Mouse (Mus musculus): ENCODE measurements around the gene Ift81. TPM values are rescaled to one million over a fixed set of nuclear protein-coding genes. Genes with fewer than 3 reads are reported as not detected.

Ift81 gene
- polyA plus RNA-seq, 1 experiment from 2014 or later: 76.2 TPM

DNA sequence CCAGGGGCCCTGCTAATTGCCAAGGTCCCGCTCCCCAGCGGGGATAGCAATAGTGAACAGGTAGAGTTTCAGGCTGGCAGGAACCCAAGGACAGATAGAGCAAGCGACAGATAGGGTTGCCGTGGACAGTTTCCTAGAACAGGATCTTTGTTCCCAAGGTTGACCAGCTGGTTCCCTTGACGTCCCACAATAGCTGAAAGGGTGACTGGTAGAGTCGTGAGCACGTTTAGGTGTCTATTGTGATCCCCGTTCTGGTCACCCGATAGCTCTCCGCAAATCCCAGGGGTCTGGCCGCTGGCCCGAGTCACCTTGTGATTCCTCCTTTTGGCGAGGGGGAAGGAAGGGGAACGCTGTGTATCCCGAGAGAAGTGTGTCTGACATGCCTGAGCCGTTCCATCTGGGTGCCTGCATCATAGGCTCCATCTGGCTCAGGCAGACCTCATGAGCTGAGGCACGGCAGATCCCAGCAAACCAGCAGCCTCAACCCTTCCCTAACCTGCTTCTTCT lies 103.6 kb downstream of the Ift81 start:
- no peak overlapping the region for H3K4me2 ChIP-seq (replicated peaks)
- no peak overlapping the region for H3K9ac ChIP-seq (replicated peaks)
- H3K27ac ChIP-seq: no peak overlapping the region
- H3K4me3 ChIP-seq (replicated peaks): no peak overlapping the region
- 80% methylated on average over 16 of the region's 17 CpGs for WGBS
- H3K9me3 ChIP-seq: no peaks in the 10 kb centered on the region
- H3K27me3 ChIP-seq: no peaks in the 10 kb centered on the region
- no peaks in the 10 kb centered on the region for H3K36me3 ChIP-seq
- H3K4me1 ChIP-seq (replicated peaks): peaks cover 12% of the 10 kb centered on the region
- no peak for ATAC-seq

GRCm38 (mm10) chr5:122509608-122510007 lies 104.7 kb downstream of the Ift81 start:
- Histone ChIP-seq H3K4me1 (replicated peaks) (peaks cover 12% of the 10 kb centered on the region), H3K27me3 (no peaks in the 10 kb centered on the region), H3K9ac (replicated peaks) (no peak overlapping the region), H3K27ac (no peak overlapping the region), H3K9me3 (no peaks in the 10 kb centered on the region), H3K36me3 (no peaks in the 10 kb centered on the region), H3K4me3 (replicated peaks) (no peak overlapping the region), H3K4me2 (replicated peaks) (no peak overlapping the region)
- no peak for ATAC-seq
- 73% methylated on average over 7 of the region's 7 CpGs for WGBS

- no peak overlapping the region for H3K4me3 ChIP-seq (replicated peaks)
- H3K4me2 ChIP-seq (replicated peaks): no peak overlapping the region
- no peaks in the 10 kb centered on the region for H3K27me3 ChIP-seq
- H3K36me3 ChIP-seq: no peaks in the 10 kb centered on the region
- ATAC-seq: no peak
- H3K4me1 ChIP-seq (replicated peaks): peaks cover 5% of the 10 kb centered on the region
- H3K9ac ChIP-seq (replicated peaks): no peak overlapping the region
- 79% methylated on average over 11 of the region's 11 CpGs for WGBS
- H3K27ac ChIP-seq: no peak overlapping the region
- no peaks in the 10 kb centered on the region for H3K9me3 ChIP-seq
Observed at GRCm38 (mm10) chr5:122508861-122509306, 105.4 kb downstream of the Ift81 start.

GRCm38 (mm10) chr5:122507396-122507795 lies 106.9 kb downstream of the Ift81 start:
- H3K4me1 ChIP-seq (replicated peaks): peaks cover 12% of the 10 kb centered on the region
- no peak for ATAC-seq
- H3K4me2 ChIP-seq (replicated peaks): no peak overlapping the region
- no peak overlapping the region for H3K9ac ChIP-seq (replicated peaks)
- H3K9me3 ChIP-seq: no peaks in the 10 kb centered on the region
- no peaks in the 10 kb centered on the region for H3K27me3 ChIP-seq
- H3K27ac ChIP-seq: no peak overlapping the region
- H3K4me3 ChIP-seq (replicated peaks): no peak overlapping the region
- no peaks in the 10 kb centered on the region for H3K36me3 ChIP-seq

DNA sequence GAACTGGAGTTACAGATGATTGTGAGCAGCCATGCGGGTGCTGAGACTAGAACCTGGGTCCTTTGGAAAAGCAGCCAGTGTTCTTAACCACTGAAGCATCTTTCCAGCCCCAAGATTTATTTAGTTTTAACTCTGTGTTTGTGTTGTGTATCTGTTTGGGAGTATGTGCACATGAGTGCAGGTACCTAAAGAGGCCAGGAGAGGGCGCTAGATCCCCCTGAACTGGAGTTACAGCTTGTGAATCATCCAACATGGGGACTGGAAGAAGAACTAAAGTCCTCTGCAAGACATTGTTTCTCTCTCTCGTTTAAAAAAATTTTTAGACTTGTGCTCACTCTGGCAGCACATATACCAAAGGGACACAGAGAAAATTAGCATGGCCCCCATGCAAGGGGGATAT lies 107.9 kb downstream of the Ift81 start:
- Histone ChIP-seq H3K27me3 (no peaks in the 10 kb centered on the region), H3K4me2 (replicated peaks) (no peak overlapping the region), H3K9me3 (no peaks in the 10 kb centered on the region), H3K4me3 (replicated peaks) (no peak overlapping the region), H3K4me1 (replicated peaks) (peaks cover 12% of the 10 kb centered on the region), H3K9ac (replicated peaks) (no peak overlapping the region), H3K27ac (no peak overlapping the region), H3K36me3 (no peaks in the 10 kb centered on the region)
- WGBS: 86% methylated on average over 3 of the region's 3 CpGs
- ATAC-seq: no peak

- H3K4me1 ChIP-seq (replicated peaks): peaks cover 12% of the 10 kb centered on the region
- H3K4me2 ChIP-seq (replicated peaks): no peak overlapping the region
- no peak overlapping the region for H3K9ac ChIP-seq (replicated peaks)
- no peak for ATAC-seq
- no peaks in the 10 kb centered on the region for H3K9me3 ChIP-seq
- WGBS: 83% methylated on average over 5 of the region's 5 CpGs
- no peak overlapping the region for H3K27ac ChIP-seq
- no peaks in the 10 kb centered on the region for H3K27me3 ChIP-seq
- no peak overlapping the region for H3K4me3 ChIP-seq (replicated peaks)
- no peaks in the 10 kb centered on the region for H3K36me3 ChIP-seq
Observed at GRCm38 (mm10) chr5:122505554-122505953, 108.8 kb downstream of the Ift81 start.

DNA sequence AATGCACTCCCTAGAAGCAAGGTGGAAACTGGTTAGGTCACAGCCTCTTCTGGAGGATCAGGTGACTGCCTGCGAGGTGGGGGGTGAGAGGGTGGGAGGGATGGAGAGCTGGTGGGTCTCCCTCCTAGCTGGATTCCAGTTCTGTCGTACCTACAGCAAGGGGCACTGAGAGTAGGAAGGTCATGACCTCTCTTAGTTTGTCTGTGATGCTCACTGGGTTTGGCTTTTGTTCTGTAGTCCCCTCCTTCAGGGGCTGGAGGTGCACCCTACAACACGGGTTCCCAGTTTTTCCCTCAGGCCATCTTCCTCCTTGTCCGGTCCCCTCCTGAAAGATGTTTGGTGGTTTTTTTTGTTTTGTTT lies 110.6 kb downstream of the Ift81 start:
- Histone ChIP-seq H3K27ac (no peak overlapping the region), H3K4me1 (replicated peaks) (peaks cover 30% of the 10 kb centered on the region), H3K4me2 (replicated peaks) (no peak overlapping the region), H3K36me3 (no peaks in the 10 kb centered on the region), H3K9me3 (no peaks in the 10 kb centered on the region), H3K4me3 (replicated peaks) (no peak overlapping the region), H3K27me3 (no peaks in the 10 kb centered on the region), H3K9ac (replicated peaks) (no peak overlapping the region)
- 20% methylated on average over 4 of the region's 4 CpGs for WGBS
- no peak for ATAC-seq

- 28% methylated on average over 15 of the region's 15 CpGs for WGBS
- Histone ChIP-seq H3K4me1 (replicated peaks) (peaks cover 34% of the 10 kb centered on the region), H3K27me3 (no peaks in the 10 kb centered on the region), H3K9me3 (no peaks in the 10 kb centered on the region), H3K4me2 (replicated peaks) (peak overlapping the region; percentile 71), H3K9ac (replicated peaks) (peak overlapping the region; percentile 81), H3K36me3 (peaks cover under 1% of the 10 kb centered on the region; the same call in 1 of the 2 replicates), H3K27ac (peak overlapping the region; percentile 100), H3K4me3 (replicated peaks) (peak overlapping the region; percentile 96)
- no peak for ATAC-seq
Observed at GRCm38 (mm10) chr5:122503015-122503759, 111.1 kb downstream of the Ift81 start.

DNA sequence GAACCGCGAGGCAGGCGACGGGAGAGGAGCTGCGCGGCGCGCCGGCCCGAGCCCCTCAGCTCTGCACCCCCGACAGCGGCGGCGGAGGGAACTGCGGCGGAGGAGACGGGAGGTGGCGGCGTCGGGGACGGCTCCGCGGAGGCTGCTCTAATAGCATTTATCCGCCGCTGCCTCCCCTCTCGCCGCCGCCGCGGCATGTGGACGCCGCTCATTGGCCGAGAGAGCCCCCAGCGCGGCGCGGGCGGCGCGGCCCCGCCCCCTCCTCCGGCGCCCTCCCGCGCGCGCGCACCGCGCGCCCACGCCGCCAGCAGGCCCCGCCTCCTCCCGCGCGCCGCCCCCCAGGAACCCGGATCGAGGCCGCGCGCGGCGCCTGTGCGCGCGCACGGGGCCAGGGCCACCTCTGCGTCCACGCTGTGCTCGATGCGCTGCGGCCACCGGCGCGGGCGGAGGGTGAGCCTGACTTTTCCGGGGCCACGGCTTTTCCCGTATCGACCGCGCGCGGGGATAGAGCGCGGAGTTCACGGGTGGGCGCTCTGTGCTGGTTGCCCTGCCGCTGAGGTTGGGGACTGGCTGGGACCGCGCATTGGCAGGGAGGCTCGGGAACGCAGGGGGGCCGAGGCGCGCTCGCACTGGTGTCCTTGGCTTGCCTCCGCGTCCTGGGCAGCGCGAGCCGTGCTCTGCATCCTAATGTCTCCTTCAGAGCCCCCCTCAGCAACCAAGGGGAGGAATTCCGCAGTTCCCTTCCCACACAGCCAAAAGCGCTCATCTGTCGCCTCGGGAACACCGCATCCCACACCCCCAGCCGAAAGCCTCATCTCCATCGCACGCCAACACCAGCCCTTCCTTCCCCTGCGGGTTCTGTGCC lies 112.0 kb downstream of the Ift81 start, which contains the start of gene Atp2a2:
Gene Atp2a2 (minus strand): TSS at position 149 of the 865 bp plus-strand sequence.
- Histone ChIP-seq H3K36me3 (peaks cover 5% of the 10 kb centered on the region; the same call in 1 of the 2 replicates), H3K9me3 (no peaks in the 10 kb centered on the region), H3K9ac (replicated peaks) (peak within 1 kb of the TSS; percentile 98), H3K27me3 (no peaks in the 10 kb centered on the region), H3K4me2 (replicated peaks) (peak within 1 kb of the TSS; percentile 71), H3K4me3 (replicated peaks) (peak within 1 kb of the TSS; percentile 96), H3K4me1 (replicated peaks) (peaks cover 41% of the 10 kb centered on the region), H3K27ac (peak within 1 kb of the TSS; percentile 100)
- ATAC-seq: peak; percentile 94
- WGBS: under 1% methylated on average over 57 of the region's 113 CpGs

DNA sequence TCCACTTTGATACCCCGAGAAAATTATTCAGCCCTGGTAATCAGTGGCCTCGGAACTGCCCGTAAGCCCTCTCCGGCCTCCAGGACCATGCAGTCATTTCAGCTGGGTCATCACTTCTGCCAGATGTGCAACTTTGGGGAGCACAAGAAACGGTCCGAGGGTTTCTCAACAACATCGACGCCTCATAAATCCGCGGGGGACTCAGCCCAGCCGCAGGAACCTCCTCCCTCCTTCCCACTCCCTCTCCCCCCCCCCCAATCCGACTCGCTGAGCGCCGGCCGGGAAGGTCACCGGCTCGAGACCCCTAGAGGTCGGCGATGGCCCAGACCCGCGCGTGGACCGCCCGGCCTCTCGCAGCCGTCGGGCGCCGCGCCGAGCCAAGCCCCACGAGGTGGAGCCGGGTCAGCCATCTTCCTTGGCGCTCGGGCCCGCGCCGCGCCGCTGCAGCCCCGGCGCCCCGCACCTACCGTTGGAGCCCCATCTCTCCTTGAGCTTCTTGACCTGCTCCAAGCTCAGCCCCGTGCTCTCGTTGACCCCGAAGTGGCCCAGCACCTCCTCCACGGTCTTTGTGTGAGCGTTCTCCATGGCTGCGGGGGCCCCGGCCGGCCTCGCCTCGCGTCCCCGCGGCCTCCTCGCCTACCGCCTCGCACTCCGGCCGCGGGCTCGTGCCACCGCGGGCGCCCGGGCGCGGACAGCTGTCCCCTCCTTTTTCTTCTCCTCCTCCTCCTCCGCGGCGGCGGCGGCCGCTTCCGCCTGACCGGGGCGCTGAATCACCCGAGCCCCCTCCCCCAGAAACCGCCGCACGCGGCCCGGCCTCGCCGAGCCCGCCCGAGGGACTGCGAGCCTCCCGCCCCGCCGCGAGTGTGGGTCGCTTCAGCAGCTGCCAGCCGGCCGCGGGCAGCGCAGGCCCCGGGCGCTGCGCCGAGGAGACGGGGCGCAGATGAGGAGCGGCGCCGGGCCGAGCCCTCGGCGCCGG lies 112.9 kb downstream of the Ift81 start:
- WGBS: under 1% methylated on average over 100 of the region's 113 CpGs

GRCm38 (mm10) chr5:122500563-122500962 lies 113.8 kb downstream of the Ift81 start:
- Histone ChIP-seq H3K4me2 (replicated peaks) (peak overlapping the region; percentile 67), H3K9me3 (no peaks in the 10 kb centered on the region), H3K27ac (peak overlapping the region; percentile 100; the same call in 1 of the 2 replicates), H3K4me3 (replicated peaks) (peak overlapping the region; percentile 96), H3K36me3 (peaks cover 20% of the 10 kb centered on the region), H3K27me3 (no peaks in the 10 kb centered on the region), H3K9ac (replicated peaks) (peak overlapping the region; percentile 98), H3K4me1 (replicated peaks) (peaks cover 54% of the 10 kb centered on the region)
- ATAC-seq: no peak
- 37% methylated on average over 5 of the region's 5 CpGs for WGBS

More for the DNA sequence above, 112.9 kb downstream of the Ift81 start:
- Histone ChIP-seq H3K36me3 (peaks cover 11% of the 10 kb centered on the region), H3K9ac (replicated peaks) (peak overlapping the region; percentile 98), H3K27ac (peak overlapping the region; percentile 100), H3K27me3 (no peaks in the 10 kb centered on the region), H3K4me2 (replicated peaks) (peak overlapping the region; percentile 67), H3K4me1 (replicated peaks) (peaks cover 46% of the 10 kb centered on the region), H3K4me3 (replicated peaks) (peak overlapping the region; percentile 96), H3K9me3 (no peaks in the 10 kb centered on the region)
- peak; percentile 29 for ATAC-seq
